Mouse (Mus musculus): Measurements from ENCODE around the gene Scml4.

GRCm38 (mm10) chr10:42827155-42827554, 33.0 kb upstream of the Scml4 start:
- no peak for TF ChIP-seq CTCF (IDR thresholded peaks at IDR 0.05; ENCODE audit: insufficient read depth, low read depth, low read length)
- no peak for TF ChIP-seq POLR2A (IDR thresholded peaks at IDR 0.05; ENCODE audit: insufficient read depth, low read depth, low read length)
